Mouse (Mus musculus) spleen, adult 18-20 months (tissue): ENCODE results near the gene Mogs.
A peak's percentile ranks its signal among the peaks of the same experiment; 100 is the strongest.

ENCODE experiments used
- DNase-seq, 2 experiments: peaks; one replicate each; pipeline ENCODE4 v3.0.0; 2022; ENCODE audit warnings: mixed read lengths in 2 of 2

Gene Mogs

GRCm38 (mm10) chr6:83098411-83098810, 16.9 kb upstream of the Mogs start:
- DNase-seq = no peak

GRCm38 (mm10) chr6:83101316-83101687, 14.0 kb upstream of the Mogs start, which contains the start of the genes Ccdc142 and Gm42688:
TSS of gene Ccdc142 (plus strand) at chr6:83101601.
TSS of gene Gm42688 (plus strand) at chr6:83101617.
- DNase-seq = peak; percentile 84 to 87

GRCm38 (mm10) chr6:83101688-83102556, 13.4 kb upstream of the Mogs start:
- DNase-seq = peak; percentile 61 to 74

GRCm38 (mm10) chr6:83103130-83103650, 12.1 kb upstream of the Mogs start:
- no peak for DNase-seq

GRCm38 (mm10) chr6:83104158-83104557, 11.1 kb upstream of the Mogs start:
- DNase-seq = no peak

GRCm38 (mm10) chr6:83107566-83108400, 7.5 kb upstream of the Mogs start:
- peak; percentile 62 to 79 for DNase-seq

GRCm38 (mm10) chr6:83108762-83109668, 6.3 kb upstream of the Mogs start, which contains the start of gene Mrpl53:
TSS of gene Mrpl53 (plus strand) at chr6:83109040.
- peak; percentile 65 to 80 for DNase-seq

- DNase-seq = no peak
Measured at GRCm38 (mm10) chr6:83111510-83112136, 3.7 kb upstream of the Mogs start.

- DNase-seq = no peak
Measured at GRCm38 (mm10) chr6:83115682-83116372, 531 bp downstream of the Mogs start.

- DNase-seq = no peak
Measured at GRCm38 (mm10) chr6:83116373-83117164, 1.3 kb downstream of the Mogs start.

GRCm38 (mm10) chr6:83117165-83117438, 1.8 kb downstream of the Mogs start:
- DNase-seq = no peak

GRCm38 (mm10) chr6:83117616-83118015, 2.3 kb downstream of the Mogs start:
- no peak for DNase-seq

GRCm38 (mm10) chr6:83118369-83118768, 3.1 kb downstream of the Mogs start:
- no peak for DNase-seq

- no peak for DNase-seq
Measured at GRCm38 (mm10) chr6:83118825-83119733, 3.8 kb downstream of the Mogs start.

- peak in 1 of 2 experiments; percentile 17 for DNase-seq
Measured at GRCm38 (mm10) chr6:83119734-83120051, 4.4 kb downstream of the Mogs start.

GRCm38 (mm10) chr6:83120930-83121862, 5.9 kb downstream of the Mogs start, which contains the start of gene Wbp1:
TSS of gene Wbp1 (minus strand) at chr6:83121559.
- peak; percentile 78 to 87 for DNase-seq

- no peak for DNase-seq
Measured at GRCm38 (mm10) chr6:83121863-83122710, 6.8 kb downstream of the Mogs start.
